Mouse (Mus musculus) heart, postnatal 0 days (tissue): Measurements from ENCODE around the gene Shisa5.

ENCODE experiments used
- CTCF ChIP-seq: IDR thresholded peaks from 2 replicates; pipeline ENCODE4 v1.5.1; 2016; ENCODE audit warnings: antibody characterized with exemption, control low read depth, low read depth
- EP300 ChIP-seq: IDR thresholded peaks from 2 replicates; pipeline ENCODE4 v1.6.1; 2016; ENCODE audit warnings: antibody characterized with exemption, low read depth

GRCm38 (mm10) chr9:109058006-109058765, 19.8 kb downstream of the Shisa5 start:
- TF ChIP-seq CTCF (no peak), EP300 (no peak)
